Mouse (Mus musculus) intestine, embryonic 15.5 days (tissue): ENCODE measurements at regions not wholly inside any gene's neighbourhood (a gene's known extent, or its start where the extent isn't known, plus 50 kb on each side); places are given as distances from the start of the nearest gene placed in this dataset.

ENCODE experiments used
- ATAC-seq: fragments of 200-750 bp; cut with Nextera tagmentation; 2 replicates; pipeline ENCODE4 v1.8.0; 2017; ENCODE audit warnings: moderate TSS enrichment, moderate library complexity
- H3K27ac ChIP-seq: fragments of 300-500 bp; sonication (generic); 2 replicates; pipeline ENCODE4 v1.5.1; 2015; ENCODE audit warnings: mild to moderate bottlenecking, inconsistent platforms
- H3K27me3 ChIP-seq: fragments of 300-500 bp; sonication (generic); replicated peaks from 2 replicates; pipeline ENCODE4 v1.6.1; 2015; ENCODE audit warnings: inconsistent platforms
- H3K36me3 ChIP-seq: fragments of 300-500 bp; sonication (generic); 2 replicates; pipeline ENCODE4 v1.6.1; 2015; ENCODE audit warnings: inconsistent platforms
- H3K4me1 ChIP-seq: fragments of 300-500 bp; sonication (generic); replicated peaks from 2 replicates; pipeline ENCODE4 v1.6.1; 2015; ENCODE audit warnings: inconsistent platforms
- H3K4me2 ChIP-seq: fragments of 300-500 bp; sonication (generic); replicated peaks from 2 replicates; pipeline ENCODE4 v1.6.1; 2015; ENCODE audit warnings: mild to moderate bottlenecking, inconsistent platforms
- H3K4me3 ChIP-seq: fragments of 300-500 bp; sonication (generic); replicated peaks from 2 replicates; pipeline ENCODE4 v1.5.1; 2015; ENCODE audit warnings: inconsistent platforms
- H3K9ac ChIP-seq: fragments of 300-500 bp; sonication (generic); 2 replicates; pipeline ENCODE4 v1.6.1; 2015; ENCODE audit warnings: inconsistent platforms
- H3K9me3 ChIP-seq: fragments of 300-500 bp; sonication (generic); 2 replicates; pipeline ENCODE4 v1.6.1; 2016; ENCODE audit warnings: inconsistent platforms
- WGBS: fragments of 180-500 bp; shearing (Covaris S2); methylation state at CpG from one replicate; pipeline ENCODE4 v1.1.7; 2015; 5-methylcytosine and 5-hydroxymethylcytosine counted together

GRCm38 (mm10) chr14:86293804-86294203, 847.2 kb downstream of the Diaph3 start:
- H3K36me3 ChIP-seq = no peaks in the 10 kb centered on the region
- ATAC-seq = no peak
- WGBS = 79% methylated on average over 1 of the region's 1 CpGs

GRCm38 (mm10) chr14:86293371-86293770, 847.7 kb downstream of the Diaph3 start:
- Histone ChIP-seq H3K9me3 (no peaks in the 10 kb centered on the region), H3K4me2 (no peak overlapping the region), H3K9ac (no peak overlapping the region), H3K4me1 (no peaks in the 10 kb centered on the region), H3K27me3 (no peaks in the 10 kb centered on the region), H3K27ac (no peak overlapping the region), H3K4me3 (no peak overlapping the region), H3K36me3 (no peaks in the 10 kb centered on the region)
- WGBS = 60% methylated on average over 3 of the region's 3 CpGs
- ATAC-seq = no peak

More at GRCm38 (mm10) chr14:86293804-86294203, 847.2 kb downstream of the Diaph3 start:
- H3K9ac ChIP-seq = no peak overlapping the region
- no peak overlapping the region for H3K27ac ChIP-seq
- no peak overlapping the region for H3K4me2 ChIP-seq
- H3K9me3 ChIP-seq = no peaks in the 10 kb centered on the region
- H3K4me3 ChIP-seq = no peak overlapping the region
- H3K4me1 ChIP-seq = no peaks in the 10 kb centered on the region
- no peaks in the 10 kb centered on the region for H3K27me3 ChIP-seq

GRCm38 (mm10) chr14:86290556-86290955, 850.5 kb downstream of the Diaph3 start:
- H3K9ac ChIP-seq = no peak overlapping the region
- WGBS = 88% methylated on average over 3 of the region's 3 CpGs
- H3K4me3 ChIP-seq = no peak overlapping the region
- H3K36me3 ChIP-seq = no peaks in the 10 kb centered on the region
- H3K27me3 ChIP-seq = no peaks in the 10 kb centered on the region
- H3K4me2 ChIP-seq = no peak overlapping the region
- no peaks in the 10 kb centered on the region for H3K9me3 ChIP-seq
- H3K4me1 ChIP-seq = no peaks in the 10 kb centered on the region
- no peak overlapping the region for H3K27ac ChIP-seq
- no peak for ATAC-seq

- H3K27me3 ChIP-seq = no peaks in the 10 kb centered on the region
- no peaks in the 10 kb centered on the region for H3K4me1 ChIP-seq
- H3K36me3 ChIP-seq = no peaks in the 10 kb centered on the region
- 49% methylated on average over 8 of the region's 8 CpGs for WGBS
- no peak overlapping the region for H3K27ac ChIP-seq
- ATAC-seq = no peak
- H3K9me3 ChIP-seq = no peaks in the 10 kb centered on the region
- H3K9ac ChIP-seq = no peak overlapping the region
- H3K4me3 ChIP-seq = no peak overlapping the region
- no peak overlapping the region for H3K4me2 ChIP-seq
Observed at GRCm38 (mm10) chr14:86261640-86262230, 879.3 kb downstream of the Diaph3 start.

DNA sequence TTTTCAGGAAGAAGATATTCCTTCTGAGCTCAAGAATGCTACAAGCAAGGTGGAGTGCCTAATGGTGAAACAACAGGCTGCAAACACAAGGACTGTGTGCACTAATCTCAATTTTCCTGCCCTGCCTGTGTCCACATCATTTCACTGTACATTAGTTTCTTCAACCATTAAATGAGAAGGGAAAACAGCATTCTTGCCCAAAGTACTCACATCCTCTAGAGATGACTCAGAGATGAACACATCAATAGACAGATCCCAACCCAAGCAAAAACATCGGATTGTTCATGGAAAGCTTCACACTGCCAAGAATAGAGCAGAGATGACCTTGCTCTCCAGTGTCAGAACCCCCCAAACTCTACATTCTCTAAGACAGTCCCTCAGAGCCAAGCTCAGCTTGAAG, 886.8 kb downstream of the Diaph3 start:
- H3K4me1 ChIP-seq = no peaks in the 10 kb centered on the region
- no peaks in the 10 kb centered on the region for H3K36me3 ChIP-seq
- H3K9ac ChIP-seq = no peak overlapping the region
- H3K4me2 ChIP-seq = no peak overlapping the region
- no peak for ATAC-seq
- no peak overlapping the region for H3K27ac ChIP-seq
- no peak overlapping the region for H3K4me3 ChIP-seq
- H3K27me3 ChIP-seq = no peaks in the 10 kb centered on the region
- H3K9me3 ChIP-seq = no peaks in the 10 kb centered on the region
- 58% methylated on average over 1 of the region's 1 CpGs for WGBS

- no peak overlapping the region for H3K4me2 ChIP-seq
- no peak overlapping the region for H3K27ac ChIP-seq
- no peaks in the 10 kb centered on the region for H3K27me3 ChIP-seq
- no peak overlapping the region for H3K4me3 ChIP-seq
- H3K9ac ChIP-seq = no peak overlapping the region
- H3K36me3 ChIP-seq = no peaks in the 10 kb centered on the region
- no peak for ATAC-seq
- no peaks in the 10 kb centered on the region for H3K9me3 ChIP-seq
- no peaks in the 10 kb centered on the region for H3K4me1 ChIP-seq
Observed at GRCm38 (mm10) chr14:86251617-86252016, 889.4 kb downstream of the Diaph3 start.

- no peaks in the 10 kb centered on the region for H3K4me1 ChIP-seq
Observed at GRCm38 (mm10) chr14:86247686-86248085, 893.3 kb downstream of the Diaph3 start.

GRCm38 (mm10) chr14:86246770-86247169, 894.3 kb downstream of the Diaph3 start:
- 93% methylated on average over 8 of the region's 8 CpGs for WGBS
- H3K4me3 ChIP-seq = no peak overlapping the region
- H3K27me3 ChIP-seq = no peaks in the 10 kb centered on the region
- no peak for ATAC-seq
- no peaks in the 10 kb centered on the region for H3K4me1 ChIP-seq
- H3K36me3 ChIP-seq = no peaks in the 10 kb centered on the region
- no peak overlapping the region for H3K4me2 ChIP-seq
- no peak overlapping the region for H3K27ac ChIP-seq
- no peaks in the 10 kb centered on the region for H3K9me3 ChIP-seq
- no peak overlapping the region for H3K9ac ChIP-seq

More at GRCm38 (mm10) chr14:86247686-86248085, 893.3 kb downstream of the Diaph3 start:
- H3K4me3 ChIP-seq = no peak overlapping the region
- no peak overlapping the region for H3K27ac ChIP-seq
- H3K4me2 ChIP-seq = no peak overlapping the region
- H3K9me3 ChIP-seq = no peaks in the 10 kb centered on the region
- no peak for ATAC-seq
- H3K36me3 ChIP-seq = no peaks in the 10 kb centered on the region
- 93% methylated on average over 4 of the region's 4 CpGs for WGBS
- H3K27me3 ChIP-seq = no peaks in the 10 kb centered on the region
- H3K9ac ChIP-seq = no peak overlapping the region

DNA sequence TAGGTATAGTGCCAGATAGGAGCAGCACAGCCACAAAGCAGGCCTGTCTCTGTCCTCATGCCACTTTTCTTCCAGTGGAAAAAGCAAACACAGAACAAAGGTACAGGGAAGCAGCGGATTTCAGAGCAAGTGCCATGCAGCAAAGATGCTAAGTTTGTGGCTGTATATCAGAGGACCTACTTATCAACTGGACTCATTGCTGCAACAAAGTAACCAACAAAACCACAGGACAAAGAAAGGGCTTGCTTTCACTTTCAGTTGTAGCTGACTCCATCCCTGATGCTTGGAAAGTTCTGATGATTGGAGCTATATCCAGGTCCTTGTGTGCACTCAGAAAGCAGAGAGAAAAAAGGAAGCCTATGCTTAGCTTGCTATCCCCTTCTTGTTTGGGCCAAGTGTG, 897.4 kb downstream of the Diaph3 start:
- no peak for ATAC-seq
- H3K4me3 ChIP-seq = no peak overlapping the region
- WGBS = 85% methylated on average over 1 of the region's 1 CpGs
- no peaks in the 10 kb centered on the region for H3K27me3 ChIP-seq
- no peak overlapping the region for H3K4me2 ChIP-seq
- H3K36me3 ChIP-seq = no peaks in the 10 kb centered on the region
- no peaks in the 10 kb centered on the region for H3K4me1 ChIP-seq
- no peak overlapping the region for H3K9ac ChIP-seq
- H3K27ac ChIP-seq = no peak overlapping the region
- H3K9me3 ChIP-seq = no peaks in the 10 kb centered on the region

GRCm38 (mm10) chr14:86242836-86243235, 898.2 kb downstream of the Diaph3 start:
- Histone ChIP-seq H3K36me3 (no peaks in the 10 kb centered on the region), H3K4me1 (no peaks in the 10 kb centered on the region), H3K4me2 (no peak overlapping the region), H3K27ac (no peak overlapping the region), H3K9me3 (no peaks in the 10 kb centered on the region), H3K4me3 (no peak overlapping the region), H3K9ac (no peak overlapping the region), H3K27me3 (no peaks in the 10 kb centered on the region)
- no peak for ATAC-seq
- 86% methylated on average over 1 of the region's 1 CpGs for WGBS

DNA sequence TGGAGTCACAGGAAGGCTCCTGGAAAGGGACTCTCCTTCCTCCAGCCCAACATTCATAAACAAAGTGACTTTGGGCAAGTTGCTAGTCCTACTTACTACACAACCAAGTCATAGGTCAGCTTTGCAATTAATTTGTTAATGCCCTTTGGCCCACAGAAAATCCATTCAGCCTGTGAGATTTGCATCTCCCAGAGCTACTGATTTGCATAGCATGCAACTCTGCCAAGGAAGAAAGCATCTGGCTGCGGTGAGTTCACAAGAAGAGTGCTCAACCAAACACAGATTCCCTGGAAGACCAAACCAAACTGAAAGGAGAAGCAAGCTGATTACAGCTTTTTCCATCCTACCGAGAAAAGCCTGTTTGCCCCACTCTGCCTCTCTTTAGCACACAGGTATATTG, 901.9 kb downstream of the Diaph3 start:
- Histone ChIP-seq H3K9me3 (no peaks in the 10 kb centered on the region), H3K27ac (no peak overlapping the region), H3K4me2 (no peak overlapping the region), H3K4me3 (no peak overlapping the region), H3K27me3 (no peaks in the 10 kb centered on the region), H3K36me3 (no peaks in the 10 kb centered on the region), H3K4me1 (no peaks in the 10 kb centered on the region), H3K9ac (no peak overlapping the region)
- ATAC-seq = no peak
- 42% methylated on average over 2 of the region's 2 CpGs for WGBS

GRCm38 (mm10) chr14:86233305-86233704, 907.7 kb downstream of the Diaph3 start:
- Histone ChIP-seq H3K4me2 (no peak overlapping the region), H3K4me3 (no peak overlapping the region), H3K27ac (no peak overlapping the region), H3K27me3 (no peaks in the 10 kb centered on the region), H3K9ac (no peak overlapping the region), H3K9me3 (no peaks in the 10 kb centered on the region), H3K36me3 (no peaks in the 10 kb centered on the region), H3K4me1 (no peaks in the 10 kb centered on the region)
- WGBS = 76% methylated on average over 1 of the region's 1 CpGs
- no peak for ATAC-seq

DNA sequence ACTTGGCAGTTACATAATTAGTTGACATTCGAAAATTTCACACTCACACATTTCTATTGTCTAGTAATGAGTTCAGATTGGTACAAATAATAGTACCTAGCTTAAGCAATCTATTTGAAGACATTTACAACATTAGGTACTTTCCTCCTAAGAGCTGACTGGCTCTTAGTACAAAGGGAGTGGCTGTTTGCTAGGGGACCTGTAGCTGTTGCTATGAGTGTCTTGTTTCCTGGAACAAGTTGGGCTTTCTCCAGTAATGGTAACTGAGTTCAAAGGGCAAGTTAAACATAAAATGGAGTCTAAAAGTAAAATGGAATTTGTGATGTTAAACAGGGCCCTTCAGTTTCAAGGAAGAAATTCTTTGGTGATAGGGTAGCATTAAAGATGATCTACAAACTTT, 910.4 kb downstream of the Diaph3 start:
- Histone ChIP-seq H3K4me1 (no peaks in the 10 kb centered on the region), H3K4me2 (no peak overlapping the region), H3K9me3 (no peaks in the 10 kb centered on the region), H3K36me3 (no peaks in the 10 kb centered on the region), H3K9ac (no peak overlapping the region), H3K27me3 (no peaks in the 10 kb centered on the region), H3K27ac (no peak overlapping the region), H3K4me3 (no peak overlapping the region)
- WGBS = 70% methylated on average over 1 of the region's 1 CpGs
- ATAC-seq = no peak
